Mouse (Mus musculus): Measurements from ENCODE around the gene Mpg. TPM values are rescaled to one million over a fixed set of nuclear protein-coding genes. Genes with fewer than 3 reads are reported as not detected.
"Not testable (repeated sequence)": the region's sequence is repeated elsewhere in the genome, so short reads cannot be mapped to it uniquely, and the experiment has no call there.

The Mpg gene
- polyA plus RNA-seq, 2 experiments, result 27.1 to 40.1 TPM

DNA sequence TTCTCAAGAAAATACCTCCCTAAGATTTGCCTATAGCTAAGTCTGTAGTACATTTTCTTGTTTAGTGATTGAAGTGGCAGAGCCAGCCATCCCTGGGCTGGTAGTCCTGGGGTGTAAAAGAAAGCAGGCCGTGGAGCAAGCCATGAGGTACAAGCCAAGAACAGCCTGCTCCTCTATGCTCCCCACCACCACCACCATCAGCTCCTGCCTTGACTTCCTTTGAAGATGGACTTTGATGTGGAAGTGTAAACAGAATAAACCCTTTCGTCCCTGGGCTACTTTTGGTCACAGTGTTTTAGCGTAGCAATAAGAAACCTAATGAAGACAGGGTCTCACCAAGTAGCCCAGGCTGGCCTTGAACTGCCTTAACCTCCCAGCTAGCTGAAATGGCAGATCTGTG, 28.5 kb upstream of the Mpg start:
- Histone ChIP-seq H3K4me3 (replicated peaks; ENCODE audit: low read length) (no peak overlapping the region), H3K4me1 (ENCODE audit: control insufficient read depth, insufficient read depth, low read length) (no peaks in the 10 kb centered on the region), H3K4me2 (replicated peaks; ENCODE audit: low read depth, low read length, severe bottlenecking) (no peak overlapping the region), H3K27me3 (ENCODE audit: control insufficient read depth, insufficient read depth, low read length) (no peaks in the 10 kb centered on the region), H3K27ac (replicated peaks; ENCODE audit: low read depth, low read length) (no peak overlapping the region), H3K9ac (ENCODE audit: low read depth, low read length, severe bottlenecking) (no peak overlapping the region), H3K9me3 (ENCODE audit: control insufficient read depth, low read length) (no peaks in the 10 kb centered on the region), H3K36me3 (ENCODE audit: control insufficient read depth, insufficient read depth, low read length) (no peaks in the 10 kb centered on the region)
- 22% methylated on average over 3 of the region's 3 CpGs for WGBS
- DNase-seq (ENCODE audit: low spot score) (no peak), ATAC-seq (ENCODE audit: low FRiP score, low read depth) (no peak)
- TF ChIP-seq POLR2A (IDR thresholded peaks at IDR 0.05; ENCODE audit: borderline replicate concordance, extremely low read depth, insufficient read depth, insufficient read length), result no peak

DNA sequence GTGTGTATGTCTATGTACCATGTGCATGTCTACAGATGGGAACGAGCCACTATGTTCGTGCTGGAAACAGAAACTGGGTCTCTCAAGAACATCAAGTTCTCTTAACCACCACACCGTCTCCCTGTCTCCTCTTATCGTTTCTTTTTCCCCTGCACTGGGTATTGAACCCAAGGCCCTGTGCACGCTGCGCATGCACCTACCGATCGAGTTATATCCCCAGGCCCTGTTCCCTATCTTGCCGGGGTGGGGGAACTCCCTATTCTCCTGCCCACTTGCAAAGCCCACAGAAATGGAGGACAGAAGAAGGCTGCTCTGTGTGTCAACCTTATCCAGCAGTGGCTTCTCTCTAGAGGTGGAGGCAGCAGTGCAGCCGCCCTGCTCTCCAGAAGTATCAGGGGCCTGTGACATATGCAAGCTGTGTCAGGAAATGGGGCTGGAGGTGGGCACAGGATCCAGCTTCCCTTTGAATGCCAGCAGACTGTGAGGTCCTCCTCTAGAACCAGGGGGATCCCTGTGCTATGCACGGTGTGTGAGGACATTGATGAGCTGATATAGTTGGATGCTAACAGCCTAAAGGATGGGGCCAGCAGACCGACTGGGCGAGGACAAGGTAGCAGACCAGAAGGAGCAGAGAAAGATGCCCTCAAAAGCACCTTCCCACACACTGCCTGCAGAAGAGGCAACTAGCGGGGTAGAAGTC, 27.9 kb upstream of the Mpg start:
- H3K27ac ChIP-seq (replicated peaks; ENCODE audit: low read depth, low read length), result no peak overlapping the region
- no peak for TF ChIP-seq POLR2A (IDR thresholded peaks at IDR 0.05; ENCODE audit: borderline replicate concordance, extremely low read depth, insufficient read depth, insufficient read length)
- H3K36me3 ChIP-seq (ENCODE audit: control insufficient read depth, insufficient read depth, low read length), result no peaks in the 10 kb centered on the region
- ATAC-seq (ENCODE audit: low FRiP score, low read depth) (no peak), DNase-seq (ENCODE audit: low spot score) (no peak)
- no peak overlapping the region for H3K9ac ChIP-seq (ENCODE audit: low read depth, low read length, severe bottlenecking)
- H3K9me3 ChIP-seq (ENCODE audit: control insufficient read depth, low read length), result no peaks in the 10 kb centered on the region
- no peaks in the 10 kb centered on the region for H3K4me1 ChIP-seq (ENCODE audit: control insufficient read depth, insufficient read depth, low read length)
- no peak overlapping the region for H3K4me3 ChIP-seq (replicated peaks; ENCODE audit: low read length)
- 67% methylated on average over 14 of the region's 14 CpGs for WGBS
- no peak overlapping the region for H3K4me2 ChIP-seq (replicated peaks; ENCODE audit: low read depth, low read length, severe bottlenecking)
- H3K27me3 ChIP-seq (ENCODE audit: control insufficient read depth, insufficient read depth, low read length), result no peaks in the 10 kb centered on the region

GRCm38 (mm10) chr11:32199230-32199629, 27.1 kb upstream of the Mpg start:
- Histone ChIP-seq H3K36me3 (ENCODE audit: control insufficient read depth, insufficient read depth, low read length) (no peaks in the 10 kb centered on the region), H3K27ac (replicated peaks; ENCODE audit: low read depth, low read length) (no peak overlapping the region), H3K4me3 (replicated peaks; ENCODE audit: low read length) (no peak overlapping the region), H3K4me2 (replicated peaks; ENCODE audit: low read depth, low read length, severe bottlenecking) (no peak overlapping the region), H3K4me1 (ENCODE audit: control insufficient read depth, insufficient read depth, low read length) (no peaks in the 10 kb centered on the region), H3K9ac (ENCODE audit: low read depth, low read length, severe bottlenecking) (no peak overlapping the region), H3K27me3 (ENCODE audit: control insufficient read depth, insufficient read depth, low read length) (no peaks in the 10 kb centered on the region), H3K9me3 (ENCODE audit: control insufficient read depth, low read length) (no peaks in the 10 kb centered on the region)
- TF ChIP-seq POLR2A (IDR thresholded peaks at IDR 0.05; ENCODE audit: borderline replicate concordance, extremely low read depth, insufficient read depth, insufficient read length), result no peak
- ATAC-seq (ENCODE audit: low FRiP score, low read depth), result no peak; the same call in 1 of the 2 replicates
- no peak for DNase-seq (ENCODE audit: low spot score)
- WGBS, result 43% methylated on average over 6 of the region's 6 CpGs

- ATAC-seq (ENCODE audit: low FRiP score, low read depth), result no peak
- Histone ChIP-seq H3K4me1 (ENCODE audit: control insufficient read depth, insufficient read depth, low read length) (0 out of 2 replicates have a peak, but pooled peaks cover 2% of the 10 kb centered on the region), H3K36me3 (ENCODE audit: control insufficient read depth, insufficient read depth, low read length) (no peaks in the 10 kb centered on the region), H3K27ac (replicated peaks; ENCODE audit: low read depth, low read length) (no peak within 1 kb of the TSS), H3K9ac (ENCODE audit: low read depth, low read length, severe bottlenecking) (no peak within 1 kb of the TSS), H3K9me3 (ENCODE audit: control insufficient read depth, low read length) (no peaks in the 10 kb centered on the region), H3K4me2 (replicated peaks; ENCODE audit: low read depth, low read length, severe bottlenecking) (no peak within 1 kb of the TSS), H3K4me3 (replicated peaks; ENCODE audit: low read length) (no peak within 1 kb of the TSS), H3K27me3 (ENCODE audit: control insufficient read depth, insufficient read depth, low read length) (no peaks in the 10 kb centered on the region)
- WGBS, result 61% methylated on average over 10 of the region's 10 CpGs
- TF ChIP-seq POLR2A (IDR thresholded peaks at IDR 0.05; ENCODE audit: borderline replicate concordance, extremely low read depth, insufficient read depth, insufficient read length), result no peak
- no peak for DNase-seq (ENCODE audit: low spot score)
These were observed 26.2 kb upstream of the Mpg start, which contains the start of gene Il9r for GRCm38 (mm10) chr11:32200075-32200601. Gene Il9r (minus strand): TSS chr11:32200279.

GRCm38 (mm10) chr11:32200992-32201391, 25.3 kb upstream of the Mpg start:
- ATAC-seq (ENCODE audit: low FRiP score, low read depth); DNase-seq (ENCODE audit: low spot score); H3K27me3 ChIP-seq (ENCODE audit: control insufficient read depth, insufficient read depth, low read length); H3K27ac ChIP-seq (replicated peaks; ENCODE audit: low read depth, low read length); H3K9me3 ChIP-seq (ENCODE audit: control insufficient read depth, low read length); H3K4me3 ChIP-seq (replicated peaks; ENCODE audit: low read length); H3K9ac ChIP-seq (ENCODE audit: low read depth, low read length, severe bottlenecking); H3K4me1 ChIP-seq (ENCODE audit: control insufficient read depth, insufficient read depth, low read length); H3K36me3 ChIP-seq (ENCODE audit: control insufficient read depth, insufficient read depth, low read length); H3K4me2 ChIP-seq (replicated peaks; ENCODE audit: low read depth, low read length, severe bottlenecking): not testable (repeated sequence)
- WGBS, result 61% methylated on average over 1 of the region's 1 CpGs
